Mouse (Mus musculus) limb, embryonic 14.5 days (tissue): ENCODE results near the gene Slc26a1. TPM values are rescaled to one million over a fixed set of nuclear protein-coding genes. Genes with fewer than 3 reads are reported as not detected.

Experiments
- ATAC-seq: fragments of 200-750 bp; cut with Nextera tagmentation; 2 replicates; pipeline ENCODE4 v1.8.0; 2017; ENCODE audit warnings: low read depth, moderate number of reproducible peaks, moderate TSS enrichment; ENCODE audit not compliant: low FRiP score
- DNase-seq: peaks from one replicate; pipeline ENCODE4 v3.0.0-alpha.2; 2015; ENCODE audit warnings: low spot score
- H3K27ac ChIP-seq: fragments of 300-500 bp; sonication (generic); replicated peaks from 2 replicates; pipeline ENCODE4 v1.5.1; 2014; ENCODE audit warnings: low read depth, mild to moderate bottlenecking, low read length, moderate library complexity, mixed read lengths
- H3K27me3 ChIP-seq: fragments of 300-500 bp; sonication (generic); 2 replicates; pipeline ENCODE4 v1.6.1; 2014; ENCODE audit warnings: low read length, mixed read lengths; ENCODE audit not compliant: control insufficient read depth, insufficient read depth
- H3K36me3 ChIP-seq: fragments of 300-500 bp; sonication (generic); 2 replicates; pipeline ENCODE4 v1.6.1; 2014; ENCODE audit warnings: mild to moderate bottlenecking, low read length, moderate library complexity, mixed read lengths; ENCODE audit not compliant: control insufficient read depth, insufficient read depth
- H3K4me1 ChIP-seq: fragments of 300-500 bp; sonication (generic); 2 replicates; pipeline ENCODE4 v1.6.1; 2014; ENCODE audit warnings: antibody characterized with exemption, low read length, mixed read lengths; ENCODE audit not compliant: control insufficient read depth, insufficient read depth
- H3K4me2 ChIP-seq: fragments of 300-500 bp; sonication (generic); replicated peaks from 2 replicates; pipeline ENCODE4 v1.6.1; 2014; ENCODE audit warnings: low read depth, mild to moderate bottlenecking, low read length, moderate library complexity; ENCODE audit not compliant: severe bottlenecking
- H3K4me3 ChIP-seq: fragments of 300-500 bp; sonication (generic); replicated peaks from 2 replicates; pipeline ENCODE4 v1.5.1; 2014; ENCODE audit warnings: low read length
- H3K9ac ChIP-seq: fragments of 300-500 bp; sonication (generic); 2 replicates; pipeline ENCODE4 v1.6.1; 2014; ENCODE audit warnings: mild to moderate bottlenecking, low read depth, low read length, moderate library complexity; ENCODE audit not compliant: severe bottlenecking
- H3K9me3 ChIP-seq: fragments of 300-500 bp; sonication (generic); 2 replicates; pipeline ENCODE4 v1.6.1; 2016; ENCODE audit warnings: low read length; ENCODE audit not compliant: control insufficient read depth
- POLR2A ChIP-seq: fragments of 200-500 bp; IDR thresholded peaks from 2 replicates; pipeline ENCODE4 v1.8.0; 2012; ENCODE audit warnings: inconsistent platforms, mild to moderate bottlenecking, moderate library complexity, borderline replicate concordance; ENCODE audit not compliant: insufficient read depth, insufficient read length; ENCODE audit errors: extremely low read depth
- WGBS: fragments of 180-500 bp; shearing (Covaris S2); extraction: QIAGEN DNeasy Blood & Tissue Kit; methylation state at CpG from one replicate; pipeline ENCODE4 v1.1.7; 2014; 5-methylcytosine and 5-hydroxymethylcytosine counted together
- polyA plus RNA-seq, 2 experiments: library from polyadenylated mRNA; depleted of rRNA in 1 of 2; stranded (reverse) in 1 of 2; unstranded in 1 of 2; fragments of >200 nt; fragmentation: Nextera tagmentation in 1 of 2; extraction: Ambion mirVana in 1 of 2; gene quantifications; 2 replicates each; pipeline versions ENCODE4 v1.2.1 to v1.2.3; 2012 to 2014

Gene Slc26a1
- polyA plus RNA-seq, 2 experiments, result 1.3 to 1.4 TPM

GRCm38 (mm10) chr5:108665066-108665465 lies 10.3 kb downstream of the Slc26a1 start:
- 46% methylated on average over 3 of the region's 3 CpGs for WGBS
- TF ChIP-seq POLR2A, result no peak
- DNase-seq (no peak), ATAC-seq (no peak)
- no peaks in the 10 kb centered on the region for H3K9me3 ChIP-seq
- H3K9ac ChIP-seq, result no peak overlapping the region
- no peak overlapping the region for H3K4me3 ChIP-seq
- H3K36me3 ChIP-seq, result no peaks in the 10 kb centered on the region
- peaks cover 9% of the 10 kb centered on the region; the same call in 1 of the 2 replicates for H3K4me1 ChIP-seq
- no peak overlapping the region for H3K27ac ChIP-seq
- no peaks in the 10 kb centered on the region for H3K27me3 ChIP-seq
- no peak overlapping the region for H3K4me2 ChIP-seq

DNA sequence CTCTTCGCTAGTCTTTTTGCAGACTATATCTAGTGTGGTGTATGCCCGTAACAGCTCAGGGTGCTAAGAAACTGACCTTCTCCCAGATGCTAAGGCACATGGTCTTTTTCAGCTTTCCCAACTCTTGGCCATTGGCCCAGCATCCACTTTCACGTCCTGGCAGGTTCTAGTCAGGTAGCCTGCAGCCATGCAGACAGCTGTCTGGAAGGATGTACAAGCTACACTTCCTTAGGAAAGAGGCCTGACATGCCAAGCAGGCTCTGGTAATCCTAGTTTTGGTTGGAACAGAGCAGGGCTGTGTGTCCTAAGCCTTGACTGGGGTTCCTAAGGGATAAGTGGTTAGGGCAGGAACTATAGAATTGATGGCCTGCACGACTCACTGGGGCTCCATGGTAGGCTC lies 12.6 kb downstream of the Slc26a1 start:
- no peak overlapping the region for H3K4me3 ChIP-seq
- DNase-seq (no peak), ATAC-seq (no peak)
- H3K4me2 ChIP-seq, result no peak overlapping the region
- H3K9ac ChIP-seq, result no peak overlapping the region
- TF ChIP-seq POLR2A, result no peak
- peaks cover 2% of the 10 kb centered on the region for H3K36me3 ChIP-seq
- no peaks in the 10 kb centered on the region for H3K9me3 ChIP-seq
- peaks cover 8% of the 10 kb centered on the region for H3K4me1 ChIP-seq
- no peak overlapping the region for H3K27ac ChIP-seq
- 81% methylated on average over 4 of the region's 4 CpGs for WGBS
- H3K27me3 ChIP-seq, result no peaks in the 10 kb centered on the region

DNA sequence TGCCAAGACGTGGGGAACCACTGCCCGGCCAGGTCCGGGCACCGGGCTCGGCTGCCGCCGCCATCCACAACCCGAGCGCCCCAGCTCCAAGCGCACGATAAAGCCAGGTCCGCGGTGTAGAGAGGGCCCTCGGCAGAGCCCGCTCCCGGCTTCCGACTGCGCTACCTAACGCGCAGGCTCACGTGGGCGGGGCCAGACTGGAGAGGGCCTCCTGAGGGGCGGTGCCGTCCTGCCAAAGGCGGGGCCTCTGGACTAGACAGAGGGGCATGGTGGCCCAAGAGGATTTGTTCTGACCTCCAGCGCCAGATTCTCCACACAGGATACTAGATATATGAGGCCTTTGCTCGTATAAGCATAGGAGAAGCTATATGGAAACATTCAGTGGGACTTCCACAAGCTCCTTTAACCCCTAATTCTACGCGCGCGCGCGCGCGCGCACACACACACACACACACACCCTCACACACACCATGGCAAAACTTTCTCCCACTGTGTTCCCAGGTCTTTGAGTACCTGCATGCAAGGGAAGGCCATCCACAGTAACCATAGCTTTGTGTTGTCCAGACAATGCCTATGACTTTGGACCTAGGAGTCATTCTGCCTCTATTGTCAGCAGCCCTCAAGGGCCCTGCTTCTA lies 14.6 kb downstream of the Slc26a1 start:
- ATAC-seq (peak; percentile 97), DNase-seq (peak; percentile 91)
- 14% methylated on average over 33 of the region's 36 CpGs for WGBS
- peak overlapping the region; percentile 70 for H3K4me3 ChIP-seq
- no peaks in the 10 kb centered on the region for H3K27me3 ChIP-seq
- H3K9me3 ChIP-seq, result no peaks in the 10 kb centered on the region
- H3K9ac ChIP-seq, result peak overlapping the region; percentile 90
- TF ChIP-seq POLR2A, result peak; percentile 78; the same call in 1 of the 2 replicates
- peak overlapping the region; percentile 78 for H3K4me2 ChIP-seq
- peaks cover 8% of the 10 kb centered on the region for H3K4me1 ChIP-seq
- H3K27ac ChIP-seq, result no peak overlapping the region
- peaks cover 19% of the 10 kb centered on the region for H3K36me3 ChIP-seq

- H3K4me2 ChIP-seq, result peak within 1 kb of the TSS; percentile 78
- peak within 1 kb of the TSS; percentile 90 for H3K9ac ChIP-seq
- ATAC-seq, result peak; percentile 16
- 14% methylated on average over 16 of the region's 24 CpGs for WGBS
- no peaks in the 10 kb centered on the region for H3K9me3 ChIP-seq
- H3K27ac ChIP-seq, result no peak within 1 kb of the TSS
- H3K27me3 ChIP-seq, result no peaks in the 10 kb centered on the region
- no peak for TF ChIP-seq POLR2A
- no peak for DNase-seq
- peak within 1 kb of the TSS; percentile 70 for H3K4me3 ChIP-seq
- H3K4me1 ChIP-seq, result peaks cover 8% of the 10 kb centered on the region
- peaks cover 26% of the 10 kb centered on the region for H3K36me3 ChIP-seq
Observed at GRCm38 (mm10) chr5:108659698-108660631, 15.4 kb downstream of the Slc26a1 start, which contains the start of gene Idua. Gene Idua (plus strand): TSS chr5:108660331.

GRCm38 (mm10) chr5:108658611-108659010 lies 16.8 kb downstream of the Slc26a1 start:
- Histone ChIP-seq H3K4me1 (peaks cover 8% of the 10 kb centered on the region), H3K27me3 (no peaks in the 10 kb centered on the region), H3K27ac (no peak overlapping the region), H3K9me3 (no peaks in the 10 kb centered on the region), H3K4me2 (no peak overlapping the region), H3K9ac (no peak overlapping the region), H3K36me3 (peaks cover 40% of the 10 kb centered on the region), H3K4me3 (no peak overlapping the region)
- ATAC-seq (no peak), DNase-seq (no peak)
- 87% methylated on average over 1 of the region's 1 CpGs for WGBS
- no peak for TF ChIP-seq POLR2A
